Mouse (Mus musculus) stomach, embryonic 14.5 days (tissue): ENCODE results near the gene Klhl6. TPM values are rescaled to one million over a fixed set of nuclear protein-coding genes. Genes with fewer than 3 reads are reported as not detected.

ENCODE experiments used
- ATAC-seq: fragments of 200-750 bp; cut with Nextera tagmentation; 2 replicates; pipeline ENCODE4 v1.8.0; 2017; ENCODE audit warnings: low read depth, moderate TSS enrichment; ENCODE audit not compliant: insufficient number of reproducible peaks, insufficient read depth, low FRiP score
- H3K27ac ChIP-seq: fragments of 300-500 bp; sonication (generic); 2 replicates; pipeline ENCODE4 v1.5.1; 2014; ENCODE audit warnings: mild to moderate bottlenecking, low read length, moderate library complexity, mixed read lengths
- H3K27me3 ChIP-seq: fragments of 300-500 bp; sonication (generic); 2 replicates; pipeline ENCODE4 v1.6.1; 2014; ENCODE audit warnings: low read length, control low read depth, mixed read lengths; ENCODE audit not compliant: control insufficient read depth, insufficient read depth
- H3K36me3 ChIP-seq: fragments of 300-500 bp; sonication (generic); 2 replicates; pipeline ENCODE4 v1.6.1; 2014; ENCODE audit warnings: mild to moderate bottlenecking, control low read depth, low read length, moderate library complexity, mixed read lengths; ENCODE audit not compliant: control insufficient read depth, insufficient read depth
- H3K4me1 ChIP-seq: fragments of 300-500 bp; sonication (generic); 2 replicates; pipeline ENCODE4 v1.6.1; 2014; ENCODE audit warnings: low read length, control low read depth, mixed read lengths; ENCODE audit not compliant: control insufficient read depth, insufficient read depth
- H3K4me2 ChIP-seq: fragments of 300-500 bp; sonication (generic); replicated peaks from 2 replicates; pipeline ENCODE4 v1.6.1; 2014; ENCODE audit warnings: low read depth, low read length, control low read depth
- H3K4me3 ChIP-seq: fragments of 300-500 bp; sonication (generic); 2 replicates; pipeline ENCODE4 v1.5.1; 2014; ENCODE audit warnings: low read depth, low read length, control low read depth
- H3K9ac ChIP-seq: fragments of 300-500 bp; sonication (generic); replicated peaks from 2 replicates; pipeline ENCODE4 v1.6.1; 2014; ENCODE audit warnings: low read depth, mild to moderate bottlenecking, control low read depth, low read length, moderate library complexity, mixed read lengths
- H3K9me3 ChIP-seq: fragments of 300-500 bp; sonication (generic); 2 replicates; pipeline ENCODE4 v1.6.1; 2016; ENCODE audit warnings: low read depth, low read length, control low read depth; ENCODE audit not compliant: control insufficient read depth
- WGBS: fragments of 180-500 bp; shearing (Covaris S2); extraction: QIAGEN DNeasy Blood & Tissue Kit; methylation state at CpG from one replicate; pipeline ENCODE4 v1.1.7; 2014; 5-methylcytosine and 5-hydroxymethylcytosine counted together
- polyA plus RNA-seq: library from polyadenylated mRNA; unstranded; fragments of >200 nt; fragmentation: Nextera tagmentation; extraction: Ambion mirVana; gene quantifications from 2 replicates; pipeline ENCODE4 v1.2.1, GENCODE M21; 2014

Klhl6 gene
- polyA plus RNA-seq, 1 experiment from 2014 or later: 7.7 TPM

- ATAC-seq: no peak
- Histone ChIP-seq H3K4me2 (no peak overlapping the region), H3K9ac (no peak overlapping the region), H3K4me3 (no peak overlapping the region), H3K27me3 (no peaks in the 10 kb centered on the region), H3K27ac (no peak overlapping the region), H3K4me1 (no peaks in the 10 kb centered on the region), H3K36me3 (no peaks in the 10 kb centered on the region), H3K9me3 (no peaks in the 10 kb centered on the region)
Measured at GRCm38 (mm10) chr16:19995818-19996217, 13.0 kb upstream of the Klhl6 start.

- Histone ChIP-seq H3K4me3 (no peak overlapping the region), H3K9ac (no peak overlapping the region), H3K4me2 (no peak overlapping the region), H3K27ac (no peak overlapping the region), H3K4me1 (no peaks in the 10 kb centered on the region), H3K36me3 (no peaks in the 10 kb centered on the region), H3K27me3 (no peaks in the 10 kb centered on the region), H3K9me3 (no peaks in the 10 kb centered on the region)
- ATAC-seq: no peak
- 91% methylated on average over 3 of the region's 3 CpGs for WGBS
Measured at GRCm38 (mm10) chr16:19993278-19993677, 10.4 kb upstream of the Klhl6 start.

GRCm38 (mm10) chr16:19990536-19990935 lies 7.7 kb upstream of the Klhl6 start:
- H3K4me2 ChIP-seq: no peak overlapping the region
- no peaks in the 10 kb centered on the region for H3K27me3 ChIP-seq
- H3K9me3 ChIP-seq: no peaks in the 10 kb centered on the region
- H3K36me3 ChIP-seq: no peaks in the 10 kb centered on the region
- H3K4me1 ChIP-seq: no peaks in the 10 kb centered on the region
- H3K4me3 ChIP-seq: no peak overlapping the region
- H3K27ac ChIP-seq: no peak overlapping the region
- H3K9ac ChIP-seq: no peak overlapping the region
- ATAC-seq: no peak

- H3K4me1 ChIP-seq: no peaks in the 10 kb centered on the region
- no peaks in the 10 kb centered on the region for H3K36me3 ChIP-seq
- no peaks in the 10 kb centered on the region for H3K27me3 ChIP-seq
- no peak for ATAC-seq
- H3K9ac ChIP-seq: no peak overlapping the region
- H3K4me2 ChIP-seq: no peak overlapping the region
- no peak overlapping the region for H3K27ac ChIP-seq
- H3K9me3 ChIP-seq: no peaks in the 10 kb centered on the region
- H3K4me3 ChIP-seq: no peak overlapping the region
- WGBS: 88% methylated on average over 2 of the region's 2 CpGs
Measured at GRCm38 (mm10) chr16:19987589-19987988, 4.8 kb upstream of the Klhl6 start.

GRCm38 (mm10) chr16:19984884-19985643 lies 2.2 kb upstream of the Klhl6 start:
- Histone ChIP-seq H3K27me3 (no peaks in the 10 kb centered on the region), H3K4me3 (no peak overlapping the region), H3K36me3 (no peaks in the 10 kb centered on the region), H3K9me3 (no peaks in the 10 kb centered on the region), H3K9ac (no peak overlapping the region), H3K4me1 (no peaks in the 10 kb centered on the region), H3K4me2 (no peak overlapping the region), H3K27ac (no peak overlapping the region)
- 90% methylated on average over 2 of the region's 2 CpGs for WGBS
- ATAC-seq: no peak

- no peak overlapping the region for H3K4me3 ChIP-seq
- no peak overlapping the region for H3K9ac ChIP-seq
- no peaks in the 10 kb centered on the region for H3K36me3 ChIP-seq
- H3K27ac ChIP-seq: no peak overlapping the region
- no peaks in the 10 kb centered on the region for H3K4me1 ChIP-seq
- H3K9me3 ChIP-seq: no peaks in the 10 kb centered on the region
- 81% methylated on average over 4 of the region's 4 CpGs for WGBS
- no peaks in the 10 kb centered on the region for H3K27me3 ChIP-seq
- H3K4me2 ChIP-seq: 0 out of 2 replicates have a peak overlapping the region, but pooled peaks have one; percentile 15
- ATAC-seq: no peak
Measured at GRCm38 (mm10) chr16:19983559-19983958, 722 bp upstream of the Klhl6 start.

- H3K9me3 ChIP-seq: no peaks in the 10 kb centered on the region
- no peak for ATAC-seq
- H3K4me3 ChIP-seq: no peak overlapping the region
- no peaks in the 10 kb centered on the region for H3K36me3 ChIP-seq
- no peaks in the 10 kb centered on the region for H3K4me1 ChIP-seq
- 79% methylated on average over 2 of the region's 2 CpGs for WGBS
- no peaks in the 10 kb centered on the region for H3K27me3 ChIP-seq
- H3K4me2 ChIP-seq: 0 out of 2 replicates have a peak overlapping the region, but pooled peaks have one; percentile 17
- H3K9ac ChIP-seq: no peak overlapping the region
- H3K27ac ChIP-seq: no peak overlapping the region
Measured at GRCm38 (mm10) chr16:19981684-19982083, 1.2 kb downstream of the Klhl6 start.

GRCm38 (mm10) chr16:19981006-19981405 lies 1.8 kb downstream of the Klhl6 start:
- Histone ChIP-seq H3K9ac (no peak overlapping the region), H3K36me3 (no peaks in the 10 kb centered on the region), H3K4me3 (no peak overlapping the region), H3K27ac (no peak overlapping the region), H3K9me3 (no peaks in the 10 kb centered on the region), H3K4me2 (no peak overlapping the region), H3K4me1 (no peaks in the 10 kb centered on the region), H3K27me3 (no peaks in the 10 kb centered on the region)
- no peak for ATAC-seq
- WGBS: 89% methylated on average over 3 of the region's 3 CpGs

- Histone ChIP-seq H3K36me3 (no peaks in the 10 kb centered on the region), H3K4me1 (no peaks in the 10 kb centered on the region), H3K9me3 (no peaks in the 10 kb centered on the region), H3K9ac (no peak overlapping the region), H3K27me3 (no peaks in the 10 kb centered on the region), H3K4me3 (no peak overlapping the region), H3K27ac (no peak overlapping the region; the same call in 1 of the 2 replicates), H3K4me2 (no peak overlapping the region)
- 59% methylated on average over 2 of the region's 2 CpGs for WGBS
- no peak for ATAC-seq
Measured at GRCm38 (mm10) chr16:19979755-19980154, 3.1 kb downstream of the Klhl6 start.
